25 mouse cellular contexts compared by ENCODE assay signal in genomic region chr11:109572051-109572450, GRCm38 (mm10).
"Had no signal": no experiment of that assay in that cellular context is flagged by ENCODE, and none has a peak within 500 bp of the region (broad histone marks: within the 10 kb centered on the region; RNA-seq: fewer than 3 reads in every experiment).

No protein-coding gene starts in this region.

- DNase-seq: gastrocnemius, postnatal 14 days; gastrocnemius, postnatal 36 days; heart, adult 11 months; heart, adult 2 months; heart, postnatal 14 days; heart, postnatal 36 days; kidney, adult 11 months; kidney, adult 2 months; kidney, adult 9 months; kidney, postnatal 14 days; kidney, postnatal 36 days; layer of hippocampus, adult 9-11 months; layer of hippocampus, postnatal 36 days; left cerebral cortex, postnatal 4 days had no signal

- H3K4me3 ChIP-seq: heart, adult 2 months; heart, embryonic 13.5 days; heart, embryonic 15.5 days; hindbrain, embryonic 13.5 days; hindbrain, embryonic 15.5 days; kidney, embryonic 15.5 days; limb, embryonic 13.5 days; limb, embryonic 15.5 days; liver, embryonic 12.5 days had no signal

- H3K27me3 ChIP-seq: heart, embryonic 13.5 days; heart, embryonic 15.5 days; hindbrain, embryonic 13.5 days; hindbrain, embryonic 15.5 days; kidney, embryonic 15.5 days; limb, embryonic 13.5 days; limb, embryonic 15.5 days; liver, embryonic 12.5 days had no signal

- H3K9me3 ChIP-seq: heart, embryonic 13.5 days; heart, embryonic 15.5 days; hindbrain, embryonic 13.5 days; hindbrain, embryonic 15.5 days; kidney, embryonic 15.5 days; limb, embryonic 13.5 days; limb, embryonic 15.5 days; liver, embryonic 12.5 days had no signal

- H3K9ac ChIP-seq: heart, embryonic 13.5 days; heart, embryonic 15.5 days; hindbrain, embryonic 13.5 days; hindbrain, embryonic 15.5 days; kidney, embryonic 15.5 days; limb, embryonic 13.5 days; limb, embryonic 15.5 days; liver, embryonic 12.5 days had no signal

- H3K36me3 ChIP-seq: hindbrain, embryonic 13.5 days; hindbrain, embryonic 15.5 days had no signal

- H3K27ac ChIP-seq: heart, adult 2 months; heart, embryonic 13.5 days; heart, embryonic 15.5 days; hindbrain, embryonic 13.5 days; hindbrain, embryonic 15.5 days; hindbrain, postnatal 0 days; kidney, embryonic 15.5 days; limb, embryonic 13.5 days; limb, embryonic 15.5 days; liver, embryonic 12.5 days had no signal

- ATAC-seq: hindbrain, postnatal 0 days; intestine, embryonic 16.5 days; liver, embryonic 12.5 days had no signal

- H3K4me2 ChIP-seq: heart, embryonic 11.5 days; heart, embryonic 13.5 days; heart, embryonic 15.5 days; hindbrain, embryonic 13.5 days; hindbrain, embryonic 15.5 days; kidney, embryonic 15.5 days; limb, embryonic 13.5 days; limb, embryonic 15.5 days; liver, embryonic 12.5 days had no signal

- H3K4me1 ChIP-seq: heart, embryonic 15.5 days; hindbrain, embryonic 13.5 days; hindbrain, embryonic 15.5 days; kidney, embryonic 15.5 days; limb, embryonic 13.5 days had no signal
